Mouse (Mus musculus) midbrain, postnatal 0 days (tissue): ENCODE measurements at regions not wholly inside any gene's neighbourhood (a gene's known extent, or its start where the extent isn't known, plus 50 kb on each side); places are given as distances from the start of the nearest gene placed in this dataset.

Source experiments
- ATAC-seq: fragments of 200-750 bp; cut with Nextera tagmentation; 2 replicates; pipeline ENCODE4 v1.8.0; 2017; ENCODE audit warnings: moderate number of reproducible peaks, mild to moderate bottlenecking, moderate TSS enrichment, moderate library complexity; ENCODE audit not compliant: low FRiP score
- DNase-seq: peaks from one replicate; pipeline ENCODE4 v3.0.0-alpha.2; 2015; ENCODE audit warnings: low spot score
- H3K27ac ChIP-seq: fragments of 300-500 bp; sonication (generic); 2 replicates; pipeline ENCODE4 v1.5.1; 2014; ENCODE audit warnings: low read depth, mild to moderate bottlenecking, low read length, mixed read lengths
- H3K27me3 ChIP-seq: fragments of 300-500 bp; sonication (generic); 2 replicates; pipeline ENCODE4 v1.6.1; 2014; ENCODE audit warnings: low read length, control low read depth, mixed read lengths; ENCODE audit not compliant: insufficient read depth
- H3K36me3 ChIP-seq: fragments of 300-500 bp; sonication (generic); 2 replicates; pipeline ENCODE4 v1.6.1; 2014; ENCODE audit warnings: low read length, control low read depth, mixed read lengths; ENCODE audit not compliant: insufficient read depth
- H3K4me1 ChIP-seq: fragments of 300-500 bp; sonication (generic); 2 replicates; pipeline ENCODE4 v1.6.1; 2014; ENCODE audit warnings: mild to moderate bottlenecking, control low read depth, antibody characterized with exemption, low read length, mixed read lengths; ENCODE audit not compliant: insufficient read depth
- H3K4me2 ChIP-seq: fragments of 300-500 bp; sonication (generic); 2 replicates; pipeline ENCODE4 v1.6.1; 2014; ENCODE audit warnings: low read depth, mild to moderate bottlenecking, low read length, mixed read lengths; ENCODE audit not compliant: poor library complexity, severe bottlenecking
- H3K4me3 ChIP-seq: fragments of 300-500 bp; sonication (generic); 2 replicates; pipeline ENCODE4 v1.5.1; 2014; ENCODE audit warnings: low read depth, mild to moderate bottlenecking, low read length, moderate library complexity
- H3K9ac ChIP-seq: fragments of 300-500 bp; sonication (generic); replicated peaks from 2 replicates; pipeline ENCODE4 v1.6.1; 2014; ENCODE audit warnings: mild to moderate bottlenecking, low read length, moderate library complexity, mixed read lengths; ENCODE audit not compliant: poor library complexity, severe bottlenecking
- H3K9me3 ChIP-seq: fragments of 300-500 bp; sonication (generic); 2 replicates; pipeline ENCODE4 v1.6.1; 2016; ENCODE audit warnings: low read length, control low read depth
- CTCF ChIP-seq: IDR thresholded peaks from 2 replicates; pipeline ENCODE4 v1.5.1; 2016; ENCODE audit warnings: antibody characterized with exemption, mild to moderate bottlenecking
- WGBS: fragments of 180-500 bp; shearing (Covaris S2); extraction: QIAGEN DNeasy Blood & Tissue Kit; methylation state at CpG from one replicate; pipeline ENCODE4 v1.1.7; 2014; 5-methylcytosine and 5-hydroxymethylcytosine counted together

DNA sequence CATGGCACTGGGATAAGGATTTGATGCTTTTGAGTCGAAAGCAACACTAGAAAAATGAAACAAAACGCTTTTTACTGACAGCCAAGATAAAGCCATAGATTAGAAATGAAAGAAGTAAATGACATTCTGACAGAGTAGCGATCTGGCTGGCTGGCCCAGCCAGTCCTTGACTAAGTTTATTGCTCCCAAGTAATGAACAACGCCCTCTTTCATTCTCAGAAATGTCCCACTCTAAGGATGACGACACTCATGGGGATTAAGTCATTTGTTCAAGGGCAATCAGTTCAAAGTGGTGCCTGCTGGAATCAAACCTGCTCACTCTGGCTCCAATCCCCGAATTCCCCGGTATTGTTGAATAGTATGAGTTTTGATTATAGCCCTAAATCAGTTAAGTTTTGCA is 231.1 kb upstream of the F930015N05Rik start:
- H3K9me3 ChIP-seq = no peaks in the 10 kb centered on the region
- H3K27me3 ChIP-seq = no peaks in the 10 kb centered on the region
- no peaks in the 10 kb centered on the region for H3K4me1 ChIP-seq
- WGBS = 59% methylated on average over 7 of the region's 7 CpGs
- no peak overlapping the region for H3K27ac ChIP-seq
- no peak overlapping the region for H3K4me2 ChIP-seq
- ATAC-seq (no peak), DNase-seq (no peak)
- no peak for TF ChIP-seq CTCF
- no peak overlapping the region for H3K4me3 ChIP-seq
- H3K36me3 ChIP-seq = no peaks in the 10 kb centered on the region
- no peak overlapping the region for H3K9ac ChIP-seq

GRCm38 (mm10) chr11:64671898-64672297 is 235.4 kb upstream of the F930015N05Rik start:
- 45% methylated on average over 3 of the region's 3 CpGs for WGBS
- Histone ChIP-seq H3K9me3 (no peaks in the 10 kb centered on the region), H3K9ac (no peak overlapping the region), H3K4me1 (no peaks in the 10 kb centered on the region), H3K27me3 (no peaks in the 10 kb centered on the region), H3K4me2 (no peak overlapping the region), H3K4me3 (no peak overlapping the region), H3K27ac (no peak overlapping the region), H3K36me3 (no peaks in the 10 kb centered on the region)
- no peak for TF ChIP-seq CTCF
- peak; percentile 14 for DNase-seq
- peak; percentile 23; the same call in 1 of the 2 replicates for ATAC-seq

- H3K9me3 ChIP-seq = no peaks in the 10 kb centered on the region
- DNase-seq (no peak), ATAC-seq (no peak)
- H3K9ac ChIP-seq = no peak overlapping the region
- no peaks in the 10 kb centered on the region for H3K36me3 ChIP-seq
- H3K4me3 ChIP-seq = no peak overlapping the region
- no peak overlapping the region for H3K4me2 ChIP-seq
- no peaks in the 10 kb centered on the region for H3K4me1 ChIP-seq
- no peaks in the 10 kb centered on the region for H3K27me3 ChIP-seq
- TF ChIP-seq CTCF = no peak
- no peak overlapping the region for H3K27ac ChIP-seq
- 61% methylated on average over 4 of the region's 4 CpGs for WGBS
These were observed 237.1 kb upstream of the F930015N05Rik start for GRCm38 (mm10) chr11:64673546-64673945.

GRCm38 (mm10) chr11:64703776-64704175 is 267.3 kb upstream of the F930015N05Rik start:
- ATAC-seq (no peak), DNase-seq (no peak)
- H3K9me3 ChIP-seq = no peaks in the 10 kb centered on the region
- H3K36me3 ChIP-seq = no peaks in the 10 kb centered on the region
- no peaks in the 10 kb centered on the region for H3K27me3 ChIP-seq
- H3K4me3 ChIP-seq = no peak overlapping the region
- H3K27ac ChIP-seq = no peak overlapping the region
- H3K9ac ChIP-seq = no peak overlapping the region
- no peak for TF ChIP-seq CTCF
- no peaks in the 10 kb centered on the region for H3K4me1 ChIP-seq
- H3K4me2 ChIP-seq = no peak overlapping the region
- 81% methylated on average over 1 of the region's 1 CpGs for WGBS

GRCm38 (mm10) chr11:64711801-64712200 is 267.0 kb upstream of the Elac2 start:
- no peak overlapping the region for H3K9ac ChIP-seq

DNA sequence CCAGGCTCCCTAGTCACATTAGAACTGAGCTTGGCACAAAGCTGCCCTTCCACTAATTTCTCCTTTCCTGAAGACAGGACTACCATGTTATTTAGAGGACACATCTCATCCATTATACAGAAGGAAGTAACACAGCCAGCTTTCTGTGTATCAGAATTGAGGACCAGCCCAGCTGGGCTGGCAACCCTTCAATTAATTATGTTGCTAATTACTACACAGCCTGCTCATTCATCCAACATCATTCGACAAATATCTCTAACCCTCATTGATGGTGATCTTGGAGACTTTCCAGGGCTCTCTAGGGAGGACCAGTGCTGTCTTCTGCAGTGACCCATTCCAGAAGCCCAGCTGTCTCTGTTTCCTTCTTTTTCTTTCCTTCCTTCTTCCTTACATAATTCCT is 263.7 kb upstream of the Elac2 start:
- Histone ChIP-seq H3K27ac (no peak overlapping the region), H3K9me3 (no peaks in the 10 kb centered on the region), H3K9ac (no peak overlapping the region), H3K4me2 (no peak overlapping the region), H3K36me3 (no peaks in the 10 kb centered on the region), H3K4me1 (no peaks in the 10 kb centered on the region), H3K4me3 (no peak overlapping the region), H3K27me3 (no peaks in the 10 kb centered on the region; the same call in 1 of the 2 replicates)
- TF ChIP-seq CTCF = no peak
- DNase-seq (peak; percentile 77), ATAC-seq (no peak)
- WGBS = 50% methylated on average over 1 of the region's 1 CpGs

More at GRCm38 (mm10) chr11:64711801-64712200, 267.0 kb upstream of the Elac2 start:
- Histone ChIP-seq H3K36me3 (no peaks in the 10 kb centered on the region), H3K4me1 (no peaks in the 10 kb centered on the region), H3K4me2 (no peak overlapping the region), H3K9me3 (no peaks in the 10 kb centered on the region), H3K4me3 (no peak overlapping the region), H3K27me3 (no peaks in the 10 kb centered on the region; the same call in 1 of the 2 replicates), H3K27ac (no peak overlapping the region)
- ATAC-seq (no peak), DNase-seq (no peak)
- 86% methylated on average over 2 of the region's 2 CpGs for WGBS
- no peak for TF ChIP-seq CTCF
